Mouse (Mus musculus): Measurements from ENCODE around the gene D10Jhu81e. TPM values are rescaled to one million over a fixed set of nuclear protein-coding genes. Genes with fewer than 3 reads are reported as not detected.

Gene D10Jhu81e
- polyA plus RNA-seq, 1 experiment from 2014 or later = 40.9 TPM

DNA sequence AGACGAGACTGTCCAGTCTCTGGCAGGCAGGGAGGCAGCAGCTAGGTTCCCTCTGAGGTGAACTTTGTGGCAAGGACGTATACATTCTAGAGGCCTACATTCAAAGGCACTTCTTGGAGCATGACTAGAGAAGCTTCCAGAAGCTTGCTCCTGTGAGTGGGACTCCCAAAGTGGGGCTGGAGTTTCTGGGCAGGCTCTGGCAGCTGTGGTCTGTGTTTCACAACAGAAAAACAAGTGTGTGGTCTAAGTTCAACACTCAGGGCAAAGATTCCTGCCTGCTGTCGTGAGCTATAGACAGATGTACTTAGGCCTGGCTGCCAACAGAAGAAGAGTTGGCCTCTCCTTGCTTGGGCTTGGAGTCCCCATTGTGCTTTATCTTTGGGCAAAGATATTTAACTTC is 28.7 kb downstream of the D10Jhu81e start:
- Histone ChIP-seq H3K4me2 (replicated peaks) (no peak overlapping the region), H3K9me3 (replicated peaks) (no peaks in the 10 kb centered on the region), H3K4me3 (replicated peaks) (no peak overlapping the region), H3K36me3 (no peaks in the 10 kb centered on the region), H3K9ac (no peak overlapping the region), H3K27me3 (no peaks in the 10 kb centered on the region), H3K27ac (replicated peaks) (no peak overlapping the region), H3K4me1 (peaks cover 13% of the 10 kb centered on the region)
- 71% methylated on average over 3 of the region's 3 CpGs for WGBS
- no peak for ATAC-seq (ENCODE audit: insufficient number of reproducible peaks, low FRiP score, low TSS enrichment, low read depth)

DNA sequence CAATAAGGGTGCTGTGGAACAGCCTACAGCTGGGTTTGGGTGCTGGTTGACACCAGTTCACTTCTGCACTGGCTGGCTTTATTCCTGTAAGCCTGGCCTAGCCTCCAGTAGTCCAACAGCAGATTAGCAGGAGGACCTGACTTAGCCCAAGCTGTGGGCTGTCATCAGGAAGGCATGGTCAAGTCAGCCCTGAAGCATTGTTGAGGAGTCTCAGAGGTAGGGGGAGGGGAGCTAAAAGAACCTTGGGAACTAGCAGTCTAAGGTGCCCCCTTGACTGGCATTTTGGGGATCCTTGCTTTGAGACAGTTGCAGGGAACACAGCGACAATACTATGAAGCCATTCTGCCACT is 29.4 kb downstream of the D10Jhu81e start:
- 94% methylated on average over 1 of the region's 1 CpGs for WGBS
- peaks cover 18% of the 10 kb centered on the region for H3K4me1 ChIP-seq
- no peak overlapping the region for H3K9ac ChIP-seq
- no peaks in the 10 kb centered on the region for H3K9me3 ChIP-seq (replicated peaks)
- no peak overlapping the region for H3K4me2 ChIP-seq (replicated peaks)
- H3K27me3 ChIP-seq = no peaks in the 10 kb centered on the region
- ATAC-seq (ENCODE audit: insufficient number of reproducible peaks, low FRiP score, low TSS enrichment, low read depth) = no peak
- H3K4me3 ChIP-seq (replicated peaks) = no peak overlapping the region
- H3K36me3 ChIP-seq = no peaks in the 10 kb centered on the region
- no peak overlapping the region for H3K27ac ChIP-seq (replicated peaks)

GRCm38 (mm10) chr10:78139572-78140250 is 29.9 kb downstream of the D10Jhu81e start:
- ATAC-seq (ENCODE audit: insufficient number of reproducible peaks, low FRiP score, low TSS enrichment, low read depth) = no peak
- 78% methylated on average over 11 of the region's 11 CpGs for WGBS
- Histone ChIP-seq H3K4me2 (replicated peaks) (no peak overlapping the region), H3K27ac (replicated peaks) (peak overlapping the region; percentile 86), H3K9me3 (replicated peaks) (no peaks in the 10 kb centered on the region), H3K36me3 (no peaks in the 10 kb centered on the region), H3K27me3 (no peaks in the 10 kb centered on the region), H3K9ac (no peak overlapping the region), H3K4me1 (peaks cover 23% of the 10 kb centered on the region), H3K4me3 (replicated peaks) (no peak overlapping the region)

GRCm38 (mm10) chr10:78138812-78139523 is 30.6 kb downstream of the D10Jhu81e start:
- Histone ChIP-seq H3K36me3 (no peaks in the 10 kb centered on the region), H3K27ac (replicated peaks) (peak overlapping the region; percentile 86), H3K27me3 (no peaks in the 10 kb centered on the region), H3K9ac (no peak overlapping the region), H3K9me3 (replicated peaks) (no peaks in the 10 kb centered on the region), H3K4me2 (replicated peaks) (peak overlapping the region; percentile 22), H3K4me3 (replicated peaks) (no peak overlapping the region), H3K4me1 (peaks cover 28% of the 10 kb centered on the region)
- WGBS = 16% methylated on average over 14 of the region's 14 CpGs
- peak; percentile 78 for ATAC-seq (ENCODE audit: insufficient number of reproducible peaks, low FRiP score, low TSS enrichment, low read depth)

GRCm38 (mm10) chr10:78137191-78137590 is 32.4 kb downstream of the D10Jhu81e start:
- no peaks in the 10 kb centered on the region for H3K9me3 ChIP-seq (replicated peaks)
- no peak overlapping the region for H3K9ac ChIP-seq
- H3K4me3 ChIP-seq (replicated peaks) = no peak overlapping the region
- H3K4me1 ChIP-seq = peaks cover 28% of the 10 kb centered on the region
- no peak overlapping the region for H3K4me2 ChIP-seq (replicated peaks)
- no peak overlapping the region for H3K27ac ChIP-seq (replicated peaks)
- H3K27me3 ChIP-seq = no peaks in the 10 kb centered on the region
- 85% methylated on average over 3 of the region's 3 CpGs for WGBS
- ATAC-seq (ENCODE audit: insufficient number of reproducible peaks, low FRiP score, low TSS enrichment, low read depth) = no peak
- no peaks in the 10 kb centered on the region for H3K36me3 ChIP-seq

- Histone ChIP-seq H3K9ac (no peak overlapping the region), H3K4me1 (peaks cover 28% of the 10 kb centered on the region), H3K9me3 (replicated peaks) (no peaks in the 10 kb centered on the region), H3K36me3 (no peaks in the 10 kb centered on the region), H3K4me3 (replicated peaks) (no peak overlapping the region), H3K4me2 (replicated peaks) (no peak overlapping the region), H3K27ac (replicated peaks) (no peak overlapping the region), H3K27me3 (no peaks in the 10 kb centered on the region)
- ATAC-seq (ENCODE audit: insufficient number of reproducible peaks, low FRiP score, low TSS enrichment, low read depth) = no peak
- 75% methylated on average over 5 of the region's 5 CpGs for WGBS
Observed at GRCm38 (mm10) chr10:78135947-78136346, 33.6 kb downstream of the D10Jhu81e start.

DNA sequence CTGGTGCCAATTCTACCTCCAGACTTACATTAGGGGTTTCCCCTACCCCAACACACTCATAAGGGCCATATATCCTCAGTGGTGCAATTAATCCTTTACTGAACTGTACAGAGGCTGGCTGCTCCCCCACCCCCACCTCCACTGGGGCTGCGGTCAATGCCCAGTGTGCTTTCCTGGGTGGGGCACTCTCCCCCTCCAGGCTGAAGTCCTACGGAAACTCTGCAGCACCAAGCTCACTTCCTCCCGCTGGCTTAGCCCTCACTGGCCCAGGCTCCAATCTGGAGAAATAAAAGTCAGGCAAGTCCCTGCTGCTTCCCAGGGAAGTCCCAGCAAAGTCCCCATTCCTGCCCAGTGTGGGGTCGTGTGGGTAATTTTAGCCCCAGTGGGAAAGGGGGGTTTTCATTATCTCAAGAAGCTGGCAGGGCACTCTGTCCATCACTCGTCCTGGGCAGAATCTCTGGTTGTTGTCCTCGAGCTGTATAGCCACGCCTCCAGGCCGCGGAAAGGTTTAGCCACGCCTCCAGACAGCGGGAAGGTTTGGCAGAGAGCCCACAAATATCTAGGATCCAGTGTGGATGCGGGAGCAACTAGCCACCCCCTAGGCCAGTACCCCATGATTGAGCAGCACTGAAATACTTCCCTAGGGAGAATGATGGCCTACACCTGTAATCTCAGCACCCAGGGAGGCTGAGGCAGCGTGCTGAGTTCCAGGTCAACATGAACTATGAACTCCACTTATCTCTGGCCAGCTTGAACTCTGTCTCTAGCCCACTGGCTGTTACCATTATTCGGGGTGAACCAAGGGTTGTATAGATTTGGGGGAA is 34.4 kb downstream of the D10Jhu81e start:
- no peaks in the 10 kb centered on the region for H3K27me3 ChIP-seq
- 9% methylated on average over 14 of the region's 14 CpGs for WGBS
- H3K27ac ChIP-seq (replicated peaks) = no peak overlapping the region
- ATAC-seq (ENCODE audit: insufficient number of reproducible peaks, low FRiP score, low TSS enrichment, low read depth) = peak; percentile 11; the same call in 1 of the 2 replicates
- H3K4me3 ChIP-seq (replicated peaks) = no peak overlapping the region
- H3K9ac ChIP-seq = no peak overlapping the region
- peaks cover 29% of the 10 kb centered on the region for H3K4me1 ChIP-seq
- H3K36me3 ChIP-seq = no peaks in the 10 kb centered on the region
- no peaks in the 10 kb centered on the region for H3K9me3 ChIP-seq (replicated peaks)
- peak overlapping the region; percentile 28 for H3K4me2 ChIP-seq (replicated peaks)

DNA sequence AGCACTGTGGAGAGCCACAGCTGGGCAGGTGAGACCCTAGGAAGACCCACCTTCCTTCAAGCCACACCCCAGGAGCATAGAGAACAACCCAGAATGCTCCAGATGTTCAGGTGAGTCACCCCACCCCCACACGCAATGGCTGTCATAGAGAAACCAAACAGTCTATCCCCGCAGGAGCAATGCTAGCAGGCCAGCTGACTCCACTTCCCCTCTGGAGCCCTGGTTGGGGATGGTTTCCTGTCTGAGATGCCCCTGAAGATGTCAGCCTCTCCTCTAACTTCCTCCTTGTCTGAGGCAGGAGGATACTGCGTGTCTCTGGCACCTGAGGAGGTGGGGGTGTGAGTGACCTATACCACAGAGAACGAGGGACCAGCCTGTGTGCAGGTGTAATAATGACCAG is 35.2 kb downstream of the D10Jhu81e start:
- H3K4me1 ChIP-seq = peaks cover 34% of the 10 kb centered on the region
- H3K4me3 ChIP-seq (replicated peaks) = no peak overlapping the region
- no peak overlapping the region for H3K4me2 ChIP-seq (replicated peaks)
- WGBS = 62% methylated on average over 4 of the region's 4 CpGs
- H3K9me3 ChIP-seq (replicated peaks) = no peaks in the 10 kb centered on the region
- H3K9ac ChIP-seq = no peak overlapping the region
- ATAC-seq (ENCODE audit: insufficient number of reproducible peaks, low FRiP score, low TSS enrichment, low read depth) = no peak
- no peaks in the 10 kb centered on the region for H3K36me3 ChIP-seq
- no peaks in the 10 kb centered on the region for H3K27me3 ChIP-seq
- H3K27ac ChIP-seq (replicated peaks) = no peak overlapping the region

DNA sequence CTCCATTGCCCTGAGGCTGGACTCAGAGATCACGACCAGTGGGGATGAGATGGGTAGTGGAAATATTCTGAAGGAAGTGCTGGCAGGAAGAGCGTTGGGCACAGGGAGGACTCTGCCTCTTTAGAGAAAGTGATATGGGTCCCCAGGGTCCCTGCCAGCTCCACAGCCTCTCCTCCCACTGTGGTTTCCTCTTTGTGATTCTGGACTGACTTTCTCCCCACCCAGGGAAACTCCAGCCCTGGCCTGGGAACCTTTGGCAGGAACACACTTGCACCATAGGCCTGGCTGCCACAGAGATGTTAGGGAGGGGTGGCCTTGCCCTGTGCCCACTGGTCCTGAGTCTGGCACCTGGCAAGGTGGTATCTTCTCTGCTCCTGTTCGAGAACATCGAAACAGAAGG is 39.6 kb downstream of the D10Jhu81e start:
- Histone ChIP-seq H3K27me3 (no peaks in the 10 kb centered on the region), H3K9me3 (replicated peaks) (no peaks in the 10 kb centered on the region), H3K4me2 (replicated peaks) (no peak overlapping the region), H3K9ac (no peak overlapping the region), H3K27ac (replicated peaks) (no peak overlapping the region), H3K4me3 (replicated peaks) (no peak overlapping the region), H3K4me1 (peaks cover 29% of the 10 kb centered on the region), H3K36me3 (no peaks in the 10 kb centered on the region)
- 61% methylated on average over 4 of the region's 4 CpGs for WGBS
- peak; percentile 44 for ATAC-seq (ENCODE audit: insufficient number of reproducible peaks, low FRiP score, low TSS enrichment, low read depth)

- H3K4me3 ChIP-seq (replicated peaks) = no peak overlapping the region
- no peaks in the 10 kb centered on the region for H3K36me3 ChIP-seq
- no peak overlapping the region for H3K27ac ChIP-seq (replicated peaks)
- H3K27me3 ChIP-seq = no peaks in the 10 kb centered on the region
- peaks cover 24% of the 10 kb centered on the region for H3K4me1 ChIP-seq
- no peaks in the 10 kb centered on the region for H3K9me3 ChIP-seq (replicated peaks)
- 47% methylated on average over 11 of the region's 11 CpGs for WGBS
- no peak overlapping the region for H3K4me2 ChIP-seq (replicated peaks)
- ATAC-seq (ENCODE audit: insufficient number of reproducible peaks, low FRiP score, low TSS enrichment, low read depth) = no peak
- H3K9ac ChIP-seq = no peak overlapping the region
Observed at GRCm38 (mm10) chr10:78129423-78129822, 40.2 kb downstream of the D10Jhu81e start.

DNA sequence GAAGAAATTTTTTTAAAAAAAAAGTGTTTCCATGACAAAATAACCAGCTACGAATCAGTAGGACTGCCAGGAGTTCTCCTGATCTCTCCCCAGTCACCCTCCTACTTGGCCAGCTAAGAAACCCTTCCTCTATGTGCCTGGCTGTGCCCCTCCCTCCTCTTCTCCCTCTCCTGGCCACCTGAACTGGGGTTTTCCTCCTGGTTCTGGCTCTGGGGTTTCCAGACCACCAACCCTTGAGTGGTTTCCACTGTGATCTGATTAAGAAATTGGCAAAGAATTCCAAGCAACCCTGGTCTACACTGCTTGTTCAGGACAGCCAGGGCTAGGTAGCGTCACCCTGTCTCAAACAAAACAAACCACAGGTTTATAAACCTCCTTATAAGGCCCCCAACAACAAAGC is 40.9 kb downstream of the D10Jhu81e start:
- Histone ChIP-seq H3K27me3 (no peaks in the 10 kb centered on the region), H3K4me3 (replicated peaks) (no peak overlapping the region), H3K27ac (replicated peaks) (no peak overlapping the region), H3K4me1 (peaks cover 24% of the 10 kb centered on the region), H3K9me3 (replicated peaks) (no peaks in the 10 kb centered on the region), H3K36me3 (no peaks in the 10 kb centered on the region), H3K4me2 (replicated peaks) (no peak overlapping the region), H3K9ac (no peak overlapping the region)
- 63% methylated on average over 2 of the region's 2 CpGs for WGBS
- ATAC-seq (ENCODE audit: insufficient number of reproducible peaks, low FRiP score, low TSS enrichment, low read depth) = no peak
